Mouse (Mus musculus): ENCODE data around the gene Tnfrsf25. TPM values are rescaled to one million over a fixed set of nuclear protein-coding genes. Genes with fewer than 3 reads are reported as not detected.

Gene Tnfrsf25
- polyA plus RNA-seq, 1 experiment from 2014 or later, result 0.95 TPM

- DNase-seq (ENCODE audit: low spot score) (no peak), ATAC-seq (ENCODE audit: low FRiP score) (no peak)
- Histone ChIP-seq H3K9ac (no peak overlapping the region), H3K27ac (no peak overlapping the region), H3K27me3 (ENCODE audit: control insufficient read depth, insufficient read depth, low read length) (peaks cover 78% of the 10 kb centered on the region), H3K36me3 (replicated peaks; ENCODE audit: control insufficient read depth, insufficient read depth) (no peaks in the 10 kb centered on the region), H3K4me2 (replicated peaks) (no peak overlapping the region), H3K4me1 (replicated peaks; ENCODE audit: control insufficient read depth, insufficient read depth, low read length) (peaks cover 9% of the 10 kb centered on the region; the same call in 1 of the 2 replicates), H3K9me3 (ENCODE audit: control insufficient read depth, low read length) (no peaks in the 10 kb centered on the region), H3K4me3 (replicated peaks; ENCODE audit: low read length) (no peak overlapping the region)
- WGBS, result 51% methylated on average over 5 of the region's 5 CpGs
Observed at GRCm38 (mm10) chr4:152133213-152133612, 17.5 kb downstream of the Tnfrsf25 start.

GRCm38 (mm10) chr4:152134507-152134906 is 18.8 kb downstream of the Tnfrsf25 start:
- Histone ChIP-seq H3K9me3 (ENCODE audit: control insufficient read depth, low read length) (no peaks in the 10 kb centered on the region), H3K27ac (no peak overlapping the region), H3K4me3 (replicated peaks; ENCODE audit: low read length) (no peak overlapping the region), H3K4me2 (replicated peaks) (no peak overlapping the region), H3K4me1 (replicated peaks; ENCODE audit: control insufficient read depth, insufficient read depth, low read length) (peaks cover 18% of the 10 kb centered on the region), H3K9ac (no peak overlapping the region), H3K36me3 (replicated peaks; ENCODE audit: control insufficient read depth, insufficient read depth) (no peaks in the 10 kb centered on the region), H3K27me3 (ENCODE audit: control insufficient read depth, insufficient read depth, low read length) (peaks cover 76% of the 10 kb centered on the region)
- no peak for ATAC-seq (ENCODE audit: low FRiP score)
- DNase-seq (ENCODE audit: low spot score), result no peak

- no peak overlapping the region for H3K4me3 ChIP-seq (replicated peaks; ENCODE audit: low read length)
- no peak overlapping the region for H3K9ac ChIP-seq
- no peak overlapping the region for H3K4me2 ChIP-seq (replicated peaks)
- ATAC-seq (ENCODE audit: low FRiP score) (no peak), DNase-seq (ENCODE audit: low spot score) (no peak)
- peaks cover 67% of the 10 kb centered on the region for H3K27me3 ChIP-seq (ENCODE audit: control insufficient read depth, insufficient read depth, low read length)
- peaks cover 18% of the 10 kb centered on the region for H3K4me1 ChIP-seq (replicated peaks; ENCODE audit: control insufficient read depth, insufficient read depth, low read length)
- 80% methylated on average over 12 of the region's 12 CpGs for WGBS
- H3K9me3 ChIP-seq (ENCODE audit: control insufficient read depth, low read length), result no peaks in the 10 kb centered on the region
- H3K27ac ChIP-seq, result no peak overlapping the region
- H3K36me3 ChIP-seq (replicated peaks; ENCODE audit: control insufficient read depth, insufficient read depth), result no peaks in the 10 kb centered on the region
Observed at GRCm38 (mm10) chr4:152135363-152135762, 19.6 kb downstream of the Tnfrsf25 start.

DNA sequence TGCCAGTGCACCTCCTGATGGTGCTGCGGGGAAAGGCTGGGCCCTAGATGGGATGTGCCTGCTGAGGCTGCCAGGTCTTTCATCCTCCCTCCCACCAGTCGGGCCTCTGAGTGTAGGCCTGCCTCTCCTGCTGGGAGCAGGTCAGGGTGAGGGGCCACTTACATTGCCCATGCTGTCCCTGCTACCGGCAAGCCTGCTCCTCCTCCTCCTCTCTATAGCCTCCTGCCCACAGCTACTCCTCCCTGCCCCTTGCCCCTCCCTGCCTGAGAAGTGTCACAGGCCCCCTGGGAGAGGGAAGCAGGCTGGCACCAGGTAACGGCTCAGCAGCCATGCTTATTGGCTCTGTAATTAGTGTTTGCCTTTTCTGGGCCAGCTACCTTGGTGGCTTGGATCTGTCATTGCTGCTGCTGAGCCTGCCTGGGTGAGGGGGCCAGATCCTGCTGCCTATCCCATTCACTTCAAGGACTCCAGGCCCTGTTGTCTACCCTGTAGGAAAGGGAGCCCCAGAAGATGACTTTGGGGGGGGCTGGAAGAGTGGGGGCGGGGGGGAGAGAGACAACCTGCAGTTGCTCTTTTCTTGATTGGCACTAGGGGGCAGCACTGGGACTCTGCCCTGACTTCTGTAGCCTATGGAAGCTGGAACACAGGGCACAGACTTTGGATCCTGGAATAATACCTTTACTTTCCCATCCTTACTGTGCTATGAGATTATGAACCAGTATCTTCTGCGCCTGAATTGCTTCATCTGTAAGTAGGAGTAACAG is 20.6 kb downstream of the Tnfrsf25 start:
- ATAC-seq (ENCODE audit: low FRiP score) (no peak), DNase-seq (ENCODE audit: low spot score) (no peak)
- Histone ChIP-seq H3K9me3 (ENCODE audit: control insufficient read depth, low read length) (no peaks in the 10 kb centered on the region), H3K4me1 (replicated peaks; ENCODE audit: control insufficient read depth, insufficient read depth, low read length) (peaks cover 9% of the 10 kb centered on the region), H3K4me3 (replicated peaks; ENCODE audit: low read length) (no peak overlapping the region), H3K4me2 (replicated peaks) (no peak overlapping the region), H3K27ac (no peak overlapping the region), H3K36me3 (replicated peaks; ENCODE audit: control insufficient read depth, insufficient read depth) (no peaks in the 10 kb centered on the region), H3K9ac (no peak overlapping the region), H3K27me3 (ENCODE audit: control insufficient read depth, insufficient read depth, low read length) (peaks cover 58% of the 10 kb centered on the region)
- WGBS, result 36% methylated on average over 6 of the region's 6 CpGs

GRCm38 (mm10) chr4:152136876-152137250 is 21.1 kb downstream of the Tnfrsf25 start:
- H3K4me2 ChIP-seq (replicated peaks), result no peak overlapping the region
- H3K9ac ChIP-seq, result no peak overlapping the region
- no peaks in the 10 kb centered on the region for H3K36me3 ChIP-seq (replicated peaks; ENCODE audit: control insufficient read depth, insufficient read depth)
- H3K27me3 ChIP-seq (ENCODE audit: control insufficient read depth, insufficient read depth, low read length), result peaks cover 56% of the 10 kb centered on the region
- peaks cover 9% of the 10 kb centered on the region for H3K4me1 ChIP-seq (replicated peaks; ENCODE audit: control insufficient read depth, insufficient read depth, low read length)
- WGBS, result 95% methylated on average over 2 of the region's 2 CpGs
- H3K9me3 ChIP-seq (ENCODE audit: control insufficient read depth, low read length), result no peaks in the 10 kb centered on the region
- no peak for DNase-seq (ENCODE audit: low spot score)
- no peak overlapping the region for H3K4me3 ChIP-seq (replicated peaks; ENCODE audit: low read length)
- H3K27ac ChIP-seq, result no peak overlapping the region
- ATAC-seq (ENCODE audit: low FRiP score), result no peak

GRCm38 (mm10) chr4:152138497-152139260 is 22.9 kb downstream of the Tnfrsf25 start:
- Histone ChIP-seq H3K9me3 (ENCODE audit: control insufficient read depth, low read length) (no peaks in the 10 kb centered on the region), H3K36me3 (replicated peaks; ENCODE audit: control insufficient read depth, insufficient read depth) (no peaks in the 10 kb centered on the region), H3K4me1 (replicated peaks; ENCODE audit: control insufficient read depth, insufficient read depth, low read length) (peaks cover 9% of the 10 kb centered on the region), H3K27ac (no peak overlapping the region), H3K9ac (no peak overlapping the region), H3K27me3 (ENCODE audit: control insufficient read depth, insufficient read depth, low read length) (peaks cover 38% of the 10 kb centered on the region), H3K4me2 (replicated peaks) (peak overlapping the region; percentile 62), H3K4me3 (replicated peaks; ENCODE audit: low read length) (peak overlapping the region; percentile 32)
- WGBS, result 3% methylated on average over 48 of the region's 51 CpGs
- peak; percentile 68 for DNase-seq (ENCODE audit: low spot score)
- ATAC-seq (ENCODE audit: low FRiP score), result peak; percentile 71

- ATAC-seq (ENCODE audit: low FRiP score), result no peak
- H3K36me3 ChIP-seq (replicated peaks; ENCODE audit: control insufficient read depth, insufficient read depth), result no peaks in the 10 kb centered on the region
- no peak overlapping the region for H3K9ac ChIP-seq
- no peaks in the 10 kb centered on the region for H3K9me3 ChIP-seq (ENCODE audit: control insufficient read depth, low read length)
- 31% methylated on average over 6 of the region's 6 CpGs for WGBS
- H3K4me2 ChIP-seq (replicated peaks), result no peak overlapping the region
- H3K27me3 ChIP-seq (ENCODE audit: control insufficient read depth, insufficient read depth, low read length), result peaks cover 27% of the 10 kb centered on the region
- H3K4me1 ChIP-seq (replicated peaks; ENCODE audit: control insufficient read depth, insufficient read depth, low read length), result peaks cover 9% of the 10 kb centered on the region
- DNase-seq (ENCODE audit: low spot score), result no peak
- no peak overlapping the region for H3K27ac ChIP-seq
- no peak overlapping the region for H3K4me3 ChIP-seq (replicated peaks; ENCODE audit: low read length)
Observed at GRCm38 (mm10) chr4:152140441-152140840, 24.7 kb downstream of the Tnfrsf25 start.

- H3K4me1 ChIP-seq (replicated peaks; ENCODE audit: control insufficient read depth, insufficient read depth, low read length), result peaks cover 9% of the 10 kb centered on the region
- no peak overlapping the region for H3K9ac ChIP-seq
- no peaks in the 10 kb centered on the region for H3K9me3 ChIP-seq (ENCODE audit: control insufficient read depth, low read length)
- WGBS, result 61% methylated on average over 8 of the region's 8 CpGs
- no peak overlapping the region for H3K4me2 ChIP-seq (replicated peaks)
- no peak overlapping the region for H3K4me3 ChIP-seq (replicated peaks; ENCODE audit: low read length)
- H3K36me3 ChIP-seq (replicated peaks; ENCODE audit: control insufficient read depth, insufficient read depth), result no peaks in the 10 kb centered on the region
- ATAC-seq (ENCODE audit: low FRiP score), result no peak
- no peak for DNase-seq (ENCODE audit: low spot score)
- peaks cover 25% of the 10 kb centered on the region for H3K27me3 ChIP-seq (ENCODE audit: control insufficient read depth, insufficient read depth, low read length)
- no peak overlapping the region for H3K27ac ChIP-seq
Observed at GRCm38 (mm10) chr4:152141521-152142135, 25.9 kb downstream of the Tnfrsf25 start.

DNA sequence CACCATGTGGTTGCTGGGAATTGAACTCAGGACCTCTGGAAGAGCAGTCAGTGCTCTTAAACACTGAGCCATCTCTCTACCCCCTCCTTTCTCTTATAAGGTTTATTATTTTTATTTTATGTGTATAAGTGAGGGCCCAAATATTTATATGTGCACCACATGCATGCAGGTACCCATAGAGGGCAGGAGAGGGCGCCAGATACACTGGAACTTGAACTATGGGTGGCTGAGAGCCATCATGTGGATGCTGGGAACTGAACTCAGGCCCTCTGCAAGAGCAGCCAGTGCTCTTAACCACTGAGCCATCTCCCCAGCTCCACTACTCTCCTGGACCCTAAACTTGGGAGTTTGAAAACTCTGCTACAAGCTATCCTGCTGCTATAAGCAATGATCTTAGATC is 27.9 kb downstream of the Tnfrsf25 start:
- WGBS, result 15% methylated on average over 1 of the region's 1 CpGs
- no peak for DNase-seq (ENCODE audit: low spot score)
- Histone ChIP-seq H3K27me3 (ENCODE audit: control insufficient read depth, insufficient read depth, low read length) (peaks cover 11% of the 10 kb centered on the region), H3K4me2 (replicated peaks) (no peak overlapping the region), H3K27ac (no peak overlapping the region), H3K9ac (no peak overlapping the region), H3K36me3 (replicated peaks; ENCODE audit: control insufficient read depth, insufficient read depth) (no peaks in the 10 kb centered on the region), H3K4me1 (replicated peaks; ENCODE audit: control insufficient read depth, insufficient read depth, low read length) (peaks cover 5% of the 10 kb centered on the region), H3K9me3 (ENCODE audit: control insufficient read depth, low read length) (no peaks in the 10 kb centered on the region), H3K4me3 (replicated peaks; ENCODE audit: low read length) (no peak overlapping the region)
- no peak for ATAC-seq (ENCODE audit: low FRiP score)

Measured in hindbrain, embryonic 14.5 days (tissue).